Mouse (Mus musculus) C2C12 (cell line): ENCODE measurements around the gene Cfap43. TPM values are rescaled to one million over a fixed set of nuclear protein-coding genes. Genes with fewer than 3 reads are reported as not detected.

Source experiments
- H3K27me3 ChIP-seq: one replicate; pipeline ENCODE4 v1.6.1; 2011; ENCODE audit not compliant: control insufficient read depth, insufficient read depth, insufficient read length
- H3K36me3 ChIP-seq: one replicate; pipeline ENCODE4 v1.6.1; 2011; ENCODE audit not compliant: control insufficient read depth, insufficient read depth
- H3K4me3 ChIP-seq: one replicate; pipeline ENCODE4 v1.5.1; 2011; ENCODE audit warnings: mild to moderate bottlenecking, control low read depth; ENCODE audit not compliant: poor library complexity, insufficient read depth, severe bottlenecking
- H3K79me2 ChIP-seq: one replicate; pipeline ENCODE4 v1.6.1; 2011; ENCODE audit not compliant: control insufficient read depth, insufficient read depth
- H3K79me3 ChIP-seq: one replicate; pipeline ENCODE4 v1.6.1; 2011; ENCODE audit warnings: low read depth, control low read depth
- H3ac ChIP-seq: one replicate; pipeline ENCODE3; 2011; ENCODE audit warnings: low read depth; ENCODE audit not compliant: control insufficient read depth, insufficient read length
- CEBPB ChIP-seq: IDR thresholded peaks from one replicate; pipeline ENCODE4 v1.6.1; 2011; ENCODE audit warnings: low read depth, mild to moderate bottlenecking, control low read depth, moderate library complexity
- CTCF ChIP-seq: IDR thresholded peaks from one replicate; pipeline ENCODE4 v1.5.1; 2011; ENCODE audit not compliant: control insufficient read depth, insufficient read depth, insufficient read length
- FOSL1 ChIP-seq: IDR thresholded peaks from one replicate; pipeline ENCODE4 v1.8.0; 2011; ENCODE audit warnings: mild to moderate bottlenecking, low read length; ENCODE audit not compliant: poor library complexity, insufficient read depth, severe bottlenecking
- MAX ChIP-seq: IDR thresholded peaks from one replicate; pipeline ENCODE4 v1.6.1; 2011; ENCODE audit warnings: mild to moderate bottlenecking, control low read depth
- MYOD1 ChIP-seq: IDR thresholded peaks from one replicate; pipeline ENCODE4 v1.6.1; 2011; ENCODE audit warnings: low read depth; ENCODE audit not compliant: control insufficient read depth, insufficient read length
- MYOG ChIP-seq: IDR thresholded peaks from one replicate; pipeline ENCODE4 v1.6.1; 2011; ENCODE audit not compliant: control insufficient read depth, insufficient read length; ENCODE audit errors: extremely low read depth
- USF1 ChIP-seq: IDR thresholded peaks from one replicate; pipeline ENCODE4 v1.6.1; 2011; ENCODE audit warnings: low read depth, mild to moderate bottlenecking, control low read depth, moderate library complexity
- polyA plus RNA-seq: library from polyadenylated mRNA; unstranded; fragments of >200 nt; fragmentation: generic; extraction: Trizol; gene quantifications from one replicate; pipeline ENCODE4 v1.2.1, GENCODE M21; 2012; ENCODE audit warnings: missing spikeins

The Cfap43 gene
- polyA plus RNA-seq, 1 experiment = 0.07 TPM

DNA sequence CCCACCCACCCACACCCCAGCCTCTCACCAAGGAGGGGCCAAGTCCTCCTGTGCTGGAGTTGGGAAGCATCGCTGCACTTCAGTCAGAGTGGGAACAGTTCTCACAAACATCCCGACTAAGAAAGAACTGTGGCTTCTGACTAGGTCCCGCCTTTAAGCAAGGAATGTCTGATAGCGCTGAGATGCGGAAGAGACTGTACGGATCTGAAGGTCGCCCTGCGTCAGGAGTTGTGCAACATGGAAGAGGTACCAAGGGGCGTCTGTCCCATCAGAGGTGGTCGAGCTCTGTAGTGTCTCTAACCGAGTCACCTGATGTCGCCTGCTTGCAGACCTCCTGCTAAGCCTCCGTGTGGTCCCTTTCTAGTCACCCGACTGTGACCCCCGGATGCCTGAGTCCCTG, 42.8 kb downstream of the Cfap43 start:
- no peak overlapping the region for H3K4me3 ChIP-seq
- no peaks in the 10 kb centered on the region for H3K36me3 ChIP-seq
- no peaks in the 10 kb centered on the region for H3K79me2 ChIP-seq
- no peaks in the 10 kb centered on the region for H3K79me3 ChIP-seq
- no peak for TF ChIP-seq MYOD1
- no peak for TF ChIP-seq MAX
- TF ChIP-seq MYOG = no peak
- no peak for TF ChIP-seq CEBPB
- TF ChIP-seq FOSL1 = no peak
- TF ChIP-seq CTCF = no peak
- TF ChIP-seq USF1 = no peak
- H3ac ChIP-seq = no peak overlapping the region
- no peaks in the 10 kb centered on the region for H3K27me3 ChIP-seq

DNA sequence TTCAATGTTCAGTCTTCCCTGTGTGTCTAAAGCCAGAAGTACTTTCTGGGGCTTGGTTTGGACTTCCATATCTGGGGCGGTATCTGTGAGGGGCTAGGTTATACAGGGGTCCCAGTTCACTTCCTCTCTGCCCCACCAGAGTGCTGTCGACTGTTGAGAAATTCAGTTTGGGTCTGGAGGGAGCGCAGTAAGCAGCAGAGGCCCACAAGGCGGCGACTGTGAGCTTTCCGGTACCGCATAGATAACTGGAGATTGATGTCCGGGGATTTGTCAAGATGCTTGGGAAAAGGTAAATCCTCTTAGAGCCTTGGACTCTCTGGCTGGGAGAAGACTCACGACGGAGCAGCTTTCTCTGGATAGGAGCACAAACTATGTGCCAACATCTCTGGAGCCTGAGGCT, 47.6 kb downstream of the Cfap43 start:
- H3ac ChIP-seq = no peak overlapping the region
- no peak overlapping the region for H3K4me3 ChIP-seq
- no peaks in the 10 kb centered on the region for H3K79me2 ChIP-seq
- no peak for TF ChIP-seq CTCF
- no peak for TF ChIP-seq FOSL1
- no peak for TF ChIP-seq MAX
- TF ChIP-seq MYOG = no peak
- TF ChIP-seq MYOD1 = no peak
- H3K79me3 ChIP-seq = no peaks in the 10 kb centered on the region
- no peaks in the 10 kb centered on the region for H3K27me3 ChIP-seq
- no peaks in the 10 kb centered on the region for H3K36me3 ChIP-seq

DNA sequence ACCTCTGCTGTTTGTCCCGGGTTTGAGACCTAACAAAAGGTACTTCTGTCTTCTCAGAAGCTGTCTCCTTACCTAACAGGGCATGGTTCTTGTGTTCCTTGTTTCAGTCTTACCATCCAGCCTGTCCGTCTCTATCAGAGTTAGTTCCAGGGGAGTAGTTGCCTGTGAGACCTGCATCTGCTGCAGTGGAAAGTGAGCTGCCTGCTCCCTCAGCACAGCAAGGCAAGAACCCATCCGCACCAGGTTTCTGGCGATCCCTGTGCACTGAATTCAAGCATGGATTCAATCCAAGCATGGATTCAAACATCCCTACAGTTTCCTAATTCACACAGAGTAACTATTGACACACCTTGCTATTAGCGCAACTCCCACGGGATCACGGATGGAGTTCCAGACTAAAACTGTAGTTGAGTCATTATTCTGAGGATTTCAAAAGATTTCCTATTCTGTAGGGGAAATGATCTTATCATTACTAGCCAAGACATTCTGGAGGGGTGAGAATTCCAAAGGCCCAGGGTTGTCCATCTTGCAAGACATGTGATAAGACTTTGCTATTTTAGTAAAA, 48.9 kb downstream of the Cfap43 start:
- no peak for TF ChIP-seq MAX
- peak; percentile 57 for TF ChIP-seq CEBPB
- no peaks in the 10 kb centered on the region for H3K79me2 ChIP-seq
- no peak overlapping the region for H3K4me3 ChIP-seq
- H3K27me3 ChIP-seq = no peaks in the 10 kb centered on the region
- H3K36me3 ChIP-seq = no peaks in the 10 kb centered on the region
- H3ac ChIP-seq = peak overlapping the region; percentile 30
- H3K79me3 ChIP-seq = no peaks in the 10 kb centered on the region

DNA sequence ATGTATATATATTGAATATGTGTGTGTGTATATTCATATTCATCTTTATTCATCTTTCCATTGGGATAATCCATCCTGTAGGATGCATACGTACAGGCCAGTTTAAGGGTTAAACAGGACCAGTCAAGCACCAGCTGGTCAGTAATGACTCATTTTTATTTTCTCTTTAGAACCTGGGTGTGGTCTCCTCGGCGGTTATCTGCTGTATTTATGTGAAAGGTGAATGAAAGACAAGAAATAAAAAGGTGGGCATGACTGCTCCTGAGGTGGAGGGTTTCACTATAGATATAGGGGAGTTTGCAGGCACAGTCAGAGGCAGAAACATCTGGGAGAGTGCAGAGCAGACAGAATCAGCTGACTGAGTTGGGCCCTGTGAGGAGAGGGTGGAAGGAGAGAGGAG, 49.6 kb downstream of the Cfap43 start:
- Histone ChIP-seq H3K36me3 (peaks cover 6% of the 10 kb centered on the region), H3K79me3 (no peaks in the 10 kb centered on the region), H3K27me3 (no peaks in the 10 kb centered on the region), H3K79me2 (no peaks in the 10 kb centered on the region), H3ac (no peak overlapping the region), H3K4me3 (no peak overlapping the region)
- no peak for TF ChIP-seq MAX
- no peak for TF ChIP-seq MYOG
- no peak for TF ChIP-seq CTCF
- TF ChIP-seq CEBPB = no peak
- TF ChIP-seq FOSL1 = no peak
- no peak for TF ChIP-seq MYOD1
- no peak for TF ChIP-seq USF1

DNA sequence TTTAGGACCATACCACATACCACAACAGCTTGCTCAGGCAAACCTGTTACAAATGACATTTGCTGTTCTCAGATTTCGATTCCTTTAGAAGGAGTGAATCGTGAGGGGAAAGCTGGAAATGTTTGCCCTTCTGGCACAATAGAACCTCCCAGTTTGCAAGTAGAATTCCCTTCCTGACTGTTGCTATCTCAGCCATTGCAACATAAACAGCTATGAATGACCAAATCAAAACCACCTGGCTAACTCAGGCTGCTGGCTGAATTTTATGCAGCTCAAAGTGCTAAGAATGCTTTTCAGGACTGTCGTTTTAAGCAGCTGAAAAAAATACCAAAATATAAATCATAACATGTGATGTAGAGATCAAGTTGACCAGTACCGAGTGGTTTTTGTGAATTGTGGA, 50.1 kb downstream of the Cfap43 start:
- no peak overlapping the region for H3ac ChIP-seq
- H3K79me3 ChIP-seq = no peaks in the 10 kb centered on the region
- peaks cover 11% of the 10 kb centered on the region for H3K36me3 ChIP-seq
- TF ChIP-seq CEBPB = peak; percentile 12
- TF ChIP-seq MYOG = no peak
- TF ChIP-seq USF1 = no peak
- H3K27me3 ChIP-seq = no peaks in the 10 kb centered on the region
- no peaks in the 10 kb centered on the region for H3K79me2 ChIP-seq
- no peak overlapping the region for H3K4me3 ChIP-seq

DNA sequence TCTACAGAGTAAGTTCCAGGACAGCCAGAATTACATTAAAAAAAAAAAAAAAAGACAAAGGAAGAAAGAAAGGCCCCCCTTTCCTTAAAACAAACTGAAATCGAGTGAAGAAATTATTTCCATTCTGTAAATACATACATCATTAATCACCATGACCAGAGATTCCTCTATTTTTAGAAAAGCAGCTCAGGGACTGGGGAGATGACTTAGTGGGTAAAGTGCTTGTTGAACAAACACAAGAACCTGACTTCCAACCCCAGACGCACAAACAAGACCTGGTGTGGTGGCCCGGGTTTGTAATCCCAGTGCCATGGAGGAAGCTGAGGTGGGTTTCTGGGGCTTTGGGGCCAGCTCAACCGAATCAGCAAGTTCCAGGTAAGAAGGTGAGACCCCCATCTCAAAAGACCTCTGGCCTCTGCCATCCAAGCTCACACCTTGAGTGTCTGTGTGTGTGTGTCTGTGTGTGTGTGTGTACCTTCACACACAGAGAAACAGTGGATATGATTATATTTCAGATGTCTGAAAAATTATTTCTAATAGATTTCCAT, 51.4 kb downstream of the Cfap43 start:
- Histone ChIP-seq H3ac (no peak overlapping the region), H3K79me2 (no peaks in the 10 kb centered on the region), H3K36me3 (peaks cover 16% of the 10 kb centered on the region), H3K79me3 (no peaks in the 10 kb centered on the region), H3K27me3 (no peaks in the 10 kb centered on the region), H3K4me3 (no peak overlapping the region)
- TF ChIP-seq CEBPB = no peak
- TF ChIP-seq MAX = no peak
- no peak for TF ChIP-seq MYOD1
- no peak for TF ChIP-seq MYOG
- TF ChIP-seq USF1 = no peak
- TF ChIP-seq CTCF = no peak
- no peak for TF ChIP-seq FOSL1
